Mouse (Mus musculus) ES-Bruce4 (cell line): Measurements from ENCODE around the gene Bola2.

Source experiments
- CTCF ChIP-seq: IDR thresholded peaks from one replicate; pipeline ENCODE4 v1.8.1; 2011; ENCODE audit warnings: low read depth, low read length
- POLR2A ChIP-seq: IDR thresholded peaks from one replicate; pipeline ENCODE4 v1.8.1; 2011; ENCODE audit warnings: low read length; ENCODE audit not compliant: insufficient read depth

- TF ChIP-seq POLR2A (no peak), CTCF (no peak)
Measured at GRCm38 (mm10) chr7:126707442-126708174, 12.4 kb downstream of the Bola2 start, which contains the start of gene Coro1a.
